In genomic region chr9:116253546-116253945, GRCm38 (mm10) we compare ENCODE assay signal across 8 mouse cellular contexts.
A peak's percentile ranks its signal among the peaks of the same experiment; 100 is the strongest.
DNase-seq lines count a peak whose midpoint lies in the region; ATAC-seq and TF ChIP-seq lines count a peak whose summit lies in the region.

No protein-coding gene starts in this region.

- TF ChIP-seq CTCF in ES-Bruce4 (IDR thresholded peaks at IDR 0.05; ENCODE audit: low read depth, low read length), result no peak
- TF ChIP-seq CTCF in heart, adult 2 months (IDR thresholded peaks at IDR 0.05), result 0 out of 2 replicates have a peak, but pooled peaks have one; percentile 10

- H3K4me1 ChIP-seq in ES-Bruce4 (ENCODE audit: control insufficient read depth, insufficient read depth, low read length), result peaks cover 2% of the 10 kb centered on the region
- peaks cover 6% of the 10 kb centered on the region for H3K4me1 ChIP-seq in heart, adult 2 months (ENCODE audit: control insufficient read depth, insufficient read depth, low read length)
- peaks cover 9% of the 10 kb centered on the region for H3K4me1 ChIP-seq in kidney, embryonic 15.5 days
- H3K4me1 ChIP-seq in stomach, embryonic 16.5 days (ENCODE audit: control insufficient read depth, insufficient read depth, low read length), result no peaks in the 10 kb centered on the region

- no peaks in the 10 kb centered on the region for H3K79me2 ChIP-seq in heart, adult 2 months (replicated peaks; ENCODE audit: control insufficient read depth, insufficient read depth, low read length)

- no peaks in the 10 kb centered on the region for H3K27me3 ChIP-seq in ES-Bruce4 (ENCODE audit: control insufficient read depth, insufficient read depth, low read length, poor library complexity, severe bottlenecking)
- H3K27me3 ChIP-seq in heart, adult 2 months (ENCODE audit: control insufficient read depth, insufficient read depth, low read length), result no peaks in the 10 kb centered on the region
- no peaks in the 10 kb centered on the region for H3K27me3 ChIP-seq in kidney, embryonic 15.5 days
- H3K27me3 ChIP-seq in stomach, embryonic 16.5 days (ENCODE audit: control insufficient read depth, insufficient read depth, low read length), result no peaks in the 10 kb centered on the region

- TF ChIP-seq EP300 in ES-Bruce4 (IDR thresholded peaks at IDR 0.05; ENCODE audit: insufficient read depth, low read depth, low read length), result peak; percentile 59; the same call in 1 of the 2 replicates
- TF ChIP-seq EP300 in heart, adult 2 months (IDR thresholded peaks at IDR 0.05; ENCODE audit: insufficient read depth, low read depth, low read length), result no peak

- no peak overlapping the region for H3K9ac ChIP-seq in ES-Bruce4 (ENCODE audit: low read depth, poor library complexity, severe bottlenecking)
- H3K9ac ChIP-seq in heart, adult 2 months (ENCODE audit: low read depth, low read length), result no peak overlapping the region; the same call in 1 of the 2 replicates
- H3K9ac ChIP-seq in kidney, embryonic 15.5 days, result no peak overlapping the region
- H3K9ac ChIP-seq in stomach, embryonic 16.5 days (ENCODE audit: low read length), result peak overlapping the region; percentile 6; the same call in 1 of the 2 replicates

- peak overlapping the region; percentile 7; the same call in 1 of the 2 replicates for H3K4me3 ChIP-seq in ES-Bruce4 (ENCODE audit: low read depth, low read length)
- H3K4me3 ChIP-seq in heart, adult 2 months, result no peak overlapping the region
- no peak overlapping the region for H3K4me3 ChIP-seq in kidney, embryonic 15.5 days (replicated peaks)
- no peak overlapping the region for H3K4me3 ChIP-seq in stomach, embryonic 16.5 days (replicated peaks; ENCODE audit: low read length)

- ATAC-seq in kidney, embryonic 15.5 days (replicated peaks; ENCODE audit: low FRiP score), result 0 out of 2 replicates have a peak, but pooled peaks have one; percentile 54
- peak; percentile 25; the same call in 1 of the 2 replicates for ATAC-seq in stomach, embryonic 16.5 days (ENCODE audit: insufficient read depth, low FRiP score)
- ATAC-seq in monocyte, adult 5-6 weeks (replicated peaks; ENCODE audit: insufficient number of reproducible peaks, low FRiP score, low TSS enrichment, poor library complexity, severe bottlenecking), result no peak

- WGBS in heart, adult 2 months, result 48% methylated on average over 15 of the region's 15 CpGs
- WGBS in kidney, embryonic 15.5 days, result 51% methylated on average over 15 of the region's 15 CpGs
- WGBS in stomach, embryonic 16.5 days, result 58% methylated on average over 15 of the region's 15 CpGs

- no peak for TF ChIP-seq POLR2A in ES-Bruce4 (IDR thresholded peaks at IDR 0.05; ENCODE audit: insufficient read depth, low read length)
- no peak for TF ChIP-seq POLR2A in heart, adult 2 months (IDR thresholded peaks at IDR 0.05; ENCODE audit: insufficient read depth, low read depth, low read length)

- no peaks in the 10 kb centered on the region for H3K9me3 ChIP-seq in ES-Bruce4 (replicated peaks; ENCODE audit: control insufficient read depth, insufficient read depth, low read length, poor library complexity, severe bottlenecking)
- H3K9me3 ChIP-seq in kidney, embryonic 15.5 days (replicated peaks), result peaks cover 3% of the 10 kb centered on the region; the same call in 1 of the 2 replicates
- no peaks in the 10 kb centered on the region for H3K9me3 ChIP-seq in stomach, embryonic 16.5 days (replicated peaks; ENCODE audit: control insufficient read depth, low read length)

- H3K27ac ChIP-seq in ES-Bruce4 (ENCODE audit: insufficient read depth, low read length), result no peak overlapping the region
- H3K27ac ChIP-seq in heart, adult 2 months, result peak overlapping the region; percentile 61
- H3K27ac ChIP-seq in kidney, embryonic 15.5 days, result no peak overlapping the region
- H3K27ac ChIP-seq in stomach, embryonic 16.5 days (ENCODE audit: low read length), result no peak overlapping the region

- no peak overlapping the region for H3K4me2 ChIP-seq in kidney, embryonic 15.5 days
- no peak overlapping the region for H3K4me2 ChIP-seq in stomach, embryonic 16.5 days (ENCODE audit: low read depth, low read length)

- no peaks in the 10 kb centered on the region for H3K36me3 ChIP-seq in ES-Bruce4 (ENCODE audit: control insufficient read depth, insufficient read depth, low read length, poor library complexity, severe bottlenecking)
- no peaks in the 10 kb centered on the region for H3K36me3 ChIP-seq in heart, adult 2 months (ENCODE audit: control insufficient read depth, insufficient read depth, low read length)
- H3K36me3 ChIP-seq in kidney, embryonic 15.5 days, result no peaks in the 10 kb centered on the region
- H3K36me3 ChIP-seq in stomach, embryonic 16.5 days (ENCODE audit: control insufficient read depth, insufficient read depth, low read length), result no peaks in the 10 kb centered on the region

- peak; percentile 5 for DNase-seq in cerebellum, adult 9-11 months
- no peak for DNase-seq in cerebellum, postnatal 25 days
- DNase-seq in heart, adult 2 months, result peak; percentile 58 to 61
- no peak for DNase-seq in cerebellum, adult 18-20 months

- intact Hi-C loops in heart, adult 2 months (cut with DNase I), result loop anchor here (2.0 kb wide), 1 partner anchor 25 kb away; no protein-coding TSS in a partner anchor

Comparison
In these comparisons a context has a peak if more than half of its experiments do, and no peak if none do; other contexts are left out.
1. DNase-seq: peak in cerebellum, adult 9-11 months (single experiment) and heart, adult 2 months (2 of 2); none in cerebellum, postnatal 25 days (0 of 2) and cerebellum, adult 18-20 months (0 of 2).